Mouse (Mus musculus) neural tube, embryonic 12.5 days (tissue): ENCODE data around the gene Yipf3. TPM values are rescaled to one million over a fixed set of nuclear protein-coding genes. Genes with fewer than 3 reads are reported as not detected.

Experiments used
- ATAC-seq: fragments of 200-750 bp; cut with Nextera tagmentation; 2 replicates; pipeline ENCODE4 v1.8.0; 2017; ENCODE audit warnings: low read depth, mild to moderate bottlenecking, moderate TSS enrichment, moderate library complexity; ENCODE audit not compliant: low FRiP score
- H3K27ac ChIP-seq: fragments of 300-500 bp; sonication (generic); 2 replicates; pipeline ENCODE4 v1.5.1; 2016
- H3K27me3 ChIP-seq: fragments of 300-500 bp; sonication (generic); replicated peaks from 2 replicates; pipeline ENCODE4 v1.6.1; 2016; ENCODE audit warnings: mild to moderate bottlenecking
- H3K36me3 ChIP-seq: fragments of 300-500 bp; sonication (generic); 2 replicates; pipeline ENCODE4 v1.6.1; 2016; ENCODE audit warnings: mild to moderate bottlenecking
- H3K4me1 ChIP-seq: fragments of 300-500 bp; sonication (generic); 2 replicates; pipeline ENCODE4 v1.6.1; 2016
- H3K4me2 ChIP-seq: fragments of 300-500 bp; sonication (generic); replicated peaks from 2 replicates; pipeline ENCODE4 v1.6.1; 2016; ENCODE audit warnings: mild to moderate bottlenecking
- H3K4me3 ChIP-seq: fragments of 300-500 bp; sonication (generic); 2 replicates; pipeline ENCODE4 v1.5.1; 2016
- H3K9ac ChIP-seq: fragments of 300-500 bp; sonication (generic); 2 replicates; pipeline ENCODE4 v1.6.1; 2016; ENCODE audit warnings: mild to moderate bottlenecking
- H3K9me3 ChIP-seq: fragments of 300-500 bp; sonication (generic); 2 replicates; pipeline ENCODE4 v1.6.1; 2016; ENCODE audit warnings: mild to moderate bottlenecking
- WGBS: fragments of 180-500 bp; shearing (Covaris S2); methylation state at CpG from one replicate; pipeline ENCODE4 v1.1.7; 2016; 5-methylcytosine and 5-hydroxymethylcytosine counted together
- polyA plus RNA-seq: library from polyadenylated mRNA; unstranded; fragments of >200 nt; fragmentation: Nextera tagmentation; extraction: Ambion mirVana; gene quantifications from 2 replicates; pipeline ENCODE4 v1.2.1, GENCODE M21; 2016

The Yipf3 gene
- polyA plus RNA-seq, 1 experiment from 2014 or later: 73.9 TPM

DNA sequence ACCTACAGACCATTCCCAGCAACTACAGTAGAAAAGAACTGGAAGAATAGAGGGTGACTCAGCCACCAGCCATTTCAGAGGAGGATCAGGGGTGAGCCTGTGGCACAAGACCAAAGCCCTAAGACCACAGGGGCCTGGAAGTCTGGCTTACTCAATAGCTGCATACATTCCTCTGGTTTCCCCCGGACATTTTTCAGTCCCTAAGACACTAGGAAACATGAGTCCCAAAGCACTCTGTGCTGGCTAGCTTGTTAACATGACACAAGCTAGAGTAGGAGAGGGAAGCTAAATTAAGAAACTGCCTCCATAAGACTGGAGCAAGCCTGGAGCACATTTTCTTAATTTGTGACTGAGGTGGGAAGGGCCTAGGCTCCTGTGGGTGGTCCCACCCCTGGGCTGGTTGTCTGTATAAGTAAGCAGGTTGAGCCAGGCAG lies 25.9 kb downstream of the Yipf3 start:
- H3K36me3 ChIP-seq: peaks cover 57% of the 10 kb centered on the region
- ATAC-seq: no peak
- no peak overlapping the region for H3K9ac ChIP-seq
- no peaks in the 10 kb centered on the region for H3K27me3 ChIP-seq
- H3K9me3 ChIP-seq: no peaks in the 10 kb centered on the region
- WGBS: 81% methylated on average over 1 of the region's 1 CpGs
- no peak overlapping the region for H3K4me2 ChIP-seq
- H3K4me3 ChIP-seq: no peak overlapping the region
- no peak overlapping the region for H3K27ac ChIP-seq
- no peaks in the 10 kb centered on the region for H3K4me1 ChIP-seq

DNA sequence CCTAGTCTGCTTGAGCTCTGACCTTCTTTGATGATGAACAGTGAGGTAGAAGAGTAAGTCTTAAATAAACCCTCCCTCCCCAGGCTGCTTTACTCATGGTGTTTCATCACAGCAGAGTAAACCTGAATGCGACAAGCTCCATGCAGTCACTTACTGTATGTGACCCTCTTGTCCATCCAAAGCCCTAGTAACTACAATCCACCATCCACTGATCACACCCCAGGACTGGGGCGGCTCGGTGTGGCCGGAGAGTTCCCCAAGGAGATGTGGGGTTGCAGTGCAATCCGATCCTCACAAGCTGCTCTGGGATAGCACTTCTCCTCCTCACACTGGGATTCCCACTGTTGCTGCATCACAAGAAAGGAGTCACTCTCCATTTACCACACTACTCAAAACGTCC lies 26.6 kb downstream of the Yipf3 start:
- Histone ChIP-seq H3K4me1 (no peaks in the 10 kb centered on the region), H3K27ac (no peak overlapping the region), H3K4me2 (no peak overlapping the region), H3K9ac (no peak overlapping the region), H3K4me3 (no peak overlapping the region), H3K36me3 (peaks cover 61% of the 10 kb centered on the region), H3K9me3 (no peaks in the 10 kb centered on the region), H3K27me3 (no peaks in the 10 kb centered on the region)
- 82% methylated on average over 6 of the region's 6 CpGs for WGBS
- ATAC-seq: no peak

DNA sequence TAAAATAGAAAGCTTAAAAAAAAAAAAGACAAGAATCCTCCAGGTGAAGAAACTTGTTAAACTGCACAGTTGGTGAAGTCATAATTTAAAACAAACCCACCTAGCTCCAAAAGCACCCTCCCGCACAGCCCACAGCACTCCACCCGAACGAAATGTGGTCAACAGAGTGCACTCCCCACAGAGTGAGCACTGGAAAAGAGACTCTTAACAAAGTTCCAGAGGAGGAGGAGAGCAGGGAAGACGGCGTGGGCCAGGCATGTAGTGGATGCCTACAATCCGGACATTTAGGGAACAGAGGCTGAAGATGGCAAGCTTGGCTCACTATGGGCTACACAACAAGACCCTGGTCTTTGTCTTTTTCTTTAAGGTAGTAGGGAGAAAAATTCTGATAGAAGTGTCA lies 27.2 kb downstream of the Yipf3 start:
- 90% methylated on average over 6 of the region's 6 CpGs for WGBS

GRCm38 (mm10) chr17:46275506-46275905 lies 27.6 kb downstream of the Yipf3 start:
- Histone ChIP-seq H3K36me3 (peaks cover 55% of the 10 kb centered on the region), H3K4me2 (no peak overlapping the region), H3K9me3 (no peaks in the 10 kb centered on the region), H3K4me1 (no peaks in the 10 kb centered on the region), H3K27ac (no peak overlapping the region), H3K27me3 (no peaks in the 10 kb centered on the region), H3K9ac (no peak overlapping the region), H3K4me3 (no peak overlapping the region)
- WGBS: 90% methylated on average over 10 of the region's 10 CpGs
- no peak for ATAC-seq

More for the DNA sequence above, 27.2 kb downstream of the Yipf3 start:
- H3K9ac ChIP-seq: no peak overlapping the region
- H3K4me2 ChIP-seq: no peak overlapping the region
- H3K9me3 ChIP-seq: no peaks in the 10 kb centered on the region
- ATAC-seq: no peak
- H3K27ac ChIP-seq: no peak overlapping the region
- no peaks in the 10 kb centered on the region for H3K27me3 ChIP-seq
- no peaks in the 10 kb centered on the region for H3K4me1 ChIP-seq
- peaks cover 57% of the 10 kb centered on the region for H3K36me3 ChIP-seq
- H3K4me3 ChIP-seq: no peak overlapping the region

GRCm38 (mm10) chr17:46277586-46277985 lies 29.7 kb downstream of the Yipf3 start:
- Histone ChIP-seq H3K4me2 (no peak overlapping the region), H3K9ac (no peak overlapping the region), H3K36me3 (peaks cover 37% of the 10 kb centered on the region), H3K27ac (no peak overlapping the region), H3K9me3 (no peaks in the 10 kb centered on the region), H3K4me1 (peaks cover 14% of the 10 kb centered on the region), H3K27me3 (no peaks in the 10 kb centered on the region), H3K4me3 (no peak overlapping the region)
- 81% methylated on average over 4 of the region's 4 CpGs for WGBS
- ATAC-seq: no peak

- WGBS: 93% methylated on average over 12 of the region's 12 CpGs
- H3K36me3 ChIP-seq: peaks cover 37% of the 10 kb centered on the region
- no peak overlapping the region for H3K4me2 ChIP-seq
- H3K27ac ChIP-seq: no peak overlapping the region
- H3K4me3 ChIP-seq: no peak overlapping the region
- no peak overlapping the region for H3K9ac ChIP-seq
- H3K9me3 ChIP-seq: no peaks in the 10 kb centered on the region
- no peaks in the 10 kb centered on the region for H3K27me3 ChIP-seq
- H3K4me1 ChIP-seq: peaks cover 15% of the 10 kb centered on the region
- ATAC-seq: no peak
Measured at GRCm38 (mm10) chr17:46278011-46278765, 30.3 kb downstream of the Yipf3 start.

DNA sequence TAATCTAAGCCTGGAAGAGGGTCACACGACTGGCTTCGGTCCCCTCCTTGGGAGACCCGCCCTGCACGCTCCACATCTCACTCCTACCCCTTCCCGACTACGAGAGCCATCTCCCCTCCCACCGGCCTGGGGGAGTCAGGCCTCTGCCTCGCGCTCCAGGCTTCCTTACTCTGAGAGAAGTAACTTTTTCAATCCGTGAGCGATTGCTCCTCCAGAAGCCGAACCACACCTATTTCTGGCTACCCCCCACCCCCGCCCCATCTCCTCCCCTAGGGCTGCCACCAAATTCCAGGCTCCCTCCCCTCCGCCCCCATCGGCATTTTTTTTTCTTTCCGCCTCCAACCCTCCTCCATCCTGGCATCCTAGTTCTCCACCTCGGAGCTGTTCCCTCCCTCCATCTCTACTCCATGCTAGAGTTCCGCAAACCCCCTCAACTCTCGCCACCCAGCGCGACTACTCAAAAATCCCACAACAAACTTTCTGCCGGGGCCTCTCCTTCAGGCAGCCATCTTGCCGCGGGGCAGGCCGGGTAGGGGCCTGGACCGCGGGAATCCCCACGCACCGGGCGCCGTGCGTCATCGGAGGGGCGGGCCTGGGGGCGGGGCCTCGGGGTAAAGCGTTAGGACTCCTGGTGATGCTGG lies 34.7 kb downstream of the Yipf3 start, which contains the start of gene Tjap1:
TSS of gene Tjap1 (minus strand) at position 544 of the 641 bp plus-strand sequence.
- Histone ChIP-seq H3K4me2 (peak within 1 kb of the TSS; percentile 97), H3K4me1 (peaks cover 18% of the 10 kb centered on the region), H3K27me3 (no peaks in the 10 kb centered on the region), H3K9ac (peak within 1 kb of the TSS; percentile 76), H3K9me3 (no peaks in the 10 kb centered on the region), H3K27ac (no peak within 1 kb of the TSS), H3K36me3 (peaks cover 18% of the 10 kb centered on the region; the same call in 1 of the 2 replicates), H3K4me3 (peak within 1 kb of the TSS; percentile 72)
- WGBS: under 1% methylated on average over 37 of the region's 37 CpGs
- peak; percentile 97 for ATAC-seq

GRCm38 (mm10) chr17:46283140-46283539 lies 35.3 kb downstream of the Yipf3 start:
- Histone ChIP-seq H3K4me2 (peak overlapping the region; percentile 97), H3K36me3 (peaks cover 15% of the 10 kb centered on the region; the same call in 1 of the 2 replicates), H3K9ac (peak overlapping the region; percentile 76; the same call in 1 of the 2 replicates), H3K4me3 (peak overlapping the region; percentile 72), H3K27ac (no peak overlapping the region), H3K27me3 (no peaks in the 10 kb centered on the region), H3K4me1 (peaks cover 21% of the 10 kb centered on the region), H3K9me3 (no peaks in the 10 kb centered on the region)
- ATAC-seq: peak; percentile 48
- 24% methylated on average over 9 of the region's 9 CpGs for WGBS

- no peak for ATAC-seq
- no peak overlapping the region for H3K4me3 ChIP-seq
- no peak overlapping the region for H3K27ac ChIP-seq
- H3K9me3 ChIP-seq: no peaks in the 10 kb centered on the region
- H3K36me3 ChIP-seq: peaks cover 10% of the 10 kb centered on the region; the same call in 1 of the 2 replicates
- 84% methylated on average over 8 of the region's 8 CpGs for WGBS
- no peak overlapping the region for H3K4me2 ChIP-seq
- no peak overlapping the region for H3K9ac ChIP-seq
- no peaks in the 10 kb centered on the region for H3K27me3 ChIP-seq
- H3K4me1 ChIP-seq: peaks cover 21% of the 10 kb centered on the region
Measured at GRCm38 (mm10) chr17:46283911-46284310, 36.0 kb downstream of the Yipf3 start.

GRCm38 (mm10) chr17:46284653-46285052 lies 36.8 kb downstream of the Yipf3 start:
- no peak overlapping the region for H3K9ac ChIP-seq
- H3K9me3 ChIP-seq: no peaks in the 10 kb centered on the region
- WGBS: 44% methylated on average over 7 of the region's 7 CpGs
- no peak overlapping the region for H3K4me2 ChIP-seq
- H3K36me3 ChIP-seq: 0 out of 2 replicates have a peak, but pooled peaks cover 5% of the 10 kb centered on the region
- H3K4me1 ChIP-seq: peaks cover 21% of the 10 kb centered on the region
- ATAC-seq: no peak
- no peak overlapping the region for H3K4me3 ChIP-seq
- H3K27me3 ChIP-seq: no peaks in the 10 kb centered on the region
- no peak overlapping the region for H3K27ac ChIP-seq

- Histone ChIP-seq H3K4me1 (peaks cover 21% of the 10 kb centered on the region), H3K9me3 (no peaks in the 10 kb centered on the region), H3K36me3 (no peaks in the 10 kb centered on the region), H3K27me3 (no peaks in the 10 kb centered on the region), H3K27ac (no peak overlapping the region), H3K4me3 (no peak overlapping the region), H3K4me2 (no peak overlapping the region), H3K9ac (no peak overlapping the region)
- WGBS: 71% methylated on average over 6 of the region's 6 CpGs
- no peak for ATAC-seq
Measured at GRCm38 (mm10) chr17:46285407-46285806, 37.5 kb downstream of the Yipf3 start.

DNA sequence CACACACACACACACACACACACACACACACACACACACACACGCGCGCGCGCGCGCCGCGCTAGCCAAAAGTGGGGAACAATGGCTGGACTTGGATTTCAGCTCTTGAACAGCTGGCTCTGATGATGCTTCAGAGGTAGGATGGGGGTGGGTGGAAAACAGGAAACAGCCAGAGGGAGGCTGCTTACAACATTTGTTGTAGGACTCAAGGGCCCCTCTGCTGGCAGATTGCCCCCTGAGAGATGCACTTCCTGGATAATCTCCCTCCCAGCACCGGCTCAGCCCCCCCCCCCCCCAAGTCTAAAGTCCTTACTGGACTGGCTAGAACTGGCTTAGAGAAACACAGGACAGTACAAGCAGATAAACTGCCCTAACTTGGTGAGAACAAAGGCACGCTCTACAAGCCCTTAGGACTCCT lies 39.8 kb downstream of the Yipf3 start:
- Histone ChIP-seq H3K4me2 (no peak overlapping the region), H3K27me3 (no peaks in the 10 kb centered on the region), H3K9ac (no peak overlapping the region), H3K4me1 (peaks cover 7% of the 10 kb centered on the region), H3K9me3 (no peaks in the 10 kb centered on the region), H3K4me3 (no peak overlapping the region), H3K36me3 (no peaks in the 10 kb centered on the region), H3K27ac (no peak overlapping the region)
- 68% methylated on average over 11 of the region's 11 CpGs for WGBS
- ATAC-seq: no peak
